Mouse (Mus musculus) frontal cortex, adult (tissue): ENCODE data around the gene Atp6v0a2.
A peak's percentile ranks its signal among the peaks of the same experiment; 100 is the strongest.

Experiments
- ATAC-seq: cut with Nextera tagmentation; 2 replicates; pipeline ENCODE4 v1.9.2; 2017; ENCODE audit warnings: mild to moderate bottlenecking, moderate library complexity, mixed read lengths; ENCODE audit not compliant: low TSS enrichment

The Atp6v0a2 gene

GRCm38 (mm10) chr5:124636694-124637093 lies 8.3 kb downstream of the Atp6v0a2 start:
- no peak for ATAC-seq

GRCm38 (mm10) chr5:124637300-124637699 lies 8.9 kb downstream of the Atp6v0a2 start:
- ATAC-seq = no peak

GRCm38 (mm10) chr5:124637836-124638235 lies 9.5 kb downstream of the Atp6v0a2 start:
- no peak for ATAC-seq

- no peak for ATAC-seq
Observed at GRCm38 (mm10) chr5:124713741-124714140, 85.4 kb downstream of the Atp6v0a2 start.

GRCm38 (mm10) chr5:124715135-124715534 lies 86.8 kb downstream of the Atp6v0a2 start:
- ATAC-seq = no peak

- peak; percentile 64; the same call in 1 of the 2 replicates for ATAC-seq
Observed at GRCm38 (mm10) chr5:124717969-124718368, 89.6 kb downstream of the Atp6v0a2 start.

GRCm38 (mm10) chr5:124718396-124718795 lies 90.0 kb downstream of the Atp6v0a2 start:
- ATAC-seq = no peak

GRCm38 (mm10) chr5:124723125-124723524 lies 94.7 kb downstream of the Atp6v0a2 start:
- no peak for ATAC-seq

- ATAC-seq = peak; percentile 82
Observed at GRCm38 (mm10) chr5:124724997-124725396, 96.6 kb downstream of the Atp6v0a2 start, which contains the start of gene Dnah10. Gene Dnah10, plus strand, starts transcription at chr5:124725085.

- no peak for ATAC-seq
Observed at GRCm38 (mm10) chr5:124729662-124730206, 101.4 kb downstream of the Atp6v0a2 start.

GRCm38 (mm10) chr5:124733961-124734360 lies 105.6 kb downstream of the Atp6v0a2 start:
- ATAC-seq = no peak

GRCm38 (mm10) chr5:124741898-124742599 lies 113.7 kb downstream of the Atp6v0a2 start:
- no peak for ATAC-seq

- ATAC-seq = no peak
Observed at GRCm38 (mm10) chr5:124743841-124744240, 115.5 kb downstream of the Atp6v0a2 start.

GRCm38 (mm10) chr5:124746220-124746619 lies 117.8 kb downstream of the Atp6v0a2 start:
- no peak for ATAC-seq

GRCm38 (mm10) chr5:124748296-124748695 lies 119.9 kb downstream of the Atp6v0a2 start:
- ATAC-seq = no peak

- ATAC-seq = no peak
Observed at GRCm38 (mm10) chr5:124751656-124752055, 123.3 kb downstream of the Atp6v0a2 start.

GRCm38 (mm10) chr5:124761011-124761410 lies 132.6 kb downstream of the Atp6v0a2 start:
- no peak for ATAC-seq

GRCm38 (mm10) chr5:124761787-124762186 lies 133.4 kb downstream of the Atp6v0a2 start:
- ATAC-seq = no peak
